Mouse (Mus musculus) liver, embryonic 13.5 days (tissue): ENCODE results near the gene Arhgef12. TPM values are rescaled to one million over a fixed set of nuclear protein-coding genes. Genes with fewer than 3 reads are reported as not detected.
"Not testable (repeated sequence)": the region's sequence is repeated elsewhere in the genome, so short reads cannot be mapped to it uniquely, and the experiment has no call there.

Source experiments
- ATAC-seq: fragments of 200-750 bp; cut with Nextera tagmentation; 2 replicates; pipeline ENCODE4 v1.8.0; 2017; ENCODE audit warnings: low read depth, mild to moderate bottlenecking, moderate number of reproducible peaks, moderate library complexity
- DNase-seq: peaks from one replicate; pipeline ENCODE4 v3.0.0; 2022
- H3K27ac ChIP-seq: fragments of 300-500 bp; sonication (generic); 2 replicates; pipeline ENCODE4 v1.5.1; 2015; ENCODE audit warnings: moderate library complexity, mild to moderate bottlenecking, inconsistent platforms
- H3K27me3 ChIP-seq: fragments of 300-500 bp; sonication (generic); 2 replicates; pipeline ENCODE4 v1.6.1; 2015; ENCODE audit warnings: mild to moderate bottlenecking, inconsistent platforms
- H3K36me3 ChIP-seq: fragments of 300-500 bp; sonication (generic); 2 replicates; pipeline ENCODE4 v1.6.1; 2015; ENCODE audit warnings: mild to moderate bottlenecking, inconsistent platforms
- H3K4me1 ChIP-seq: fragments of 300-500 bp; sonication (generic); replicated peaks from 2 replicates; pipeline ENCODE4 v1.6.1; 2015; ENCODE audit warnings: inconsistent platforms
- H3K4me2 ChIP-seq: fragments of 300-500 bp; sonication (generic); 2 replicates; pipeline ENCODE4 v1.6.1; 2015; ENCODE audit warnings: inconsistent platforms, mild to moderate bottlenecking, moderate library complexity
- H3K4me3 ChIP-seq: fragments of 300-500 bp; sonication (generic); replicated peaks from 2 replicates; pipeline ENCODE4 v1.5.1; 2015; ENCODE audit warnings: mild to moderate bottlenecking, inconsistent platforms
- H3K9ac ChIP-seq: fragments of 300-500 bp; sonication (generic); 2 replicates; pipeline ENCODE4 v1.6.1; 2015; ENCODE audit warnings: mild to moderate bottlenecking, inconsistent platforms
- H3K9me3 ChIP-seq: fragments of 300-500 bp; sonication (generic); replicated peaks from 2 replicates; pipeline ENCODE4 v1.6.1; 2016; ENCODE audit warnings: inconsistent platforms
- WGBS: fragments of 180-500 bp; shearing (Covaris S2); methylation state at CpG from one replicate; pipeline ENCODE4 v1.1.7; 2015; ENCODE audit not compliant: insufficient replicate concordance; 5-methylcytosine and 5-hydroxymethylcytosine counted together
- polyA plus RNA-seq: library from polyadenylated mRNA; unstranded; fragments of >200 nt; fragmentation: Nextera tagmentation; extraction: Ambion mirVana; gene quantifications from 2 replicates; pipeline ENCODE4 v1.2.1, GENCODE M21; 2015

Gene Arhgef12
- polyA plus RNA-seq, 1 experiment from 2014 or later, result 4.3 TPM

- 77% methylated on average over 6 of the region's 6 CpGs for WGBS
Measured at GRCm38 (mm10) chr9:42997526-42997925, 109.5 kb downstream of the Arhgef12 start.

GRCm38 (mm10) chr9:42995298-42995697, 111.7 kb downstream of the Arhgef12 start:
- Histone ChIP-seq H3K9me3 (no peaks in the 10 kb centered on the region), H3K4me3 (no peak overlapping the region), H3K4me1 (peaks cover 3% of the 10 kb centered on the region; the same call in 1 of the 2 replicates), H3K27ac (no peak overlapping the region), H3K9ac (no peak overlapping the region), H3K27me3 (no peaks in the 10 kb centered on the region), H3K4me2 (no peak overlapping the region), H3K36me3 (peaks cover 84% of the 10 kb centered on the region)
- DNase-seq, result no peak
- no peak for ATAC-seq
- WGBS, result 78% methylated on average over 11 of the region's 11 CpGs

More at GRCm38 (mm10) chr9:42997526-42997925, 109.5 kb downstream of the Arhgef12 start:
- no peaks in the 10 kb centered on the region for H3K9me3 ChIP-seq
- no peak overlapping the region for H3K4me2 ChIP-seq
- no peak for DNase-seq
- H3K36me3 ChIP-seq, result peaks cover 88% of the 10 kb centered on the region
- H3K27me3 ChIP-seq, result no peaks in the 10 kb centered on the region
- H3K9ac ChIP-seq, result no peak overlapping the region
- H3K4me3 ChIP-seq, result no peak overlapping the region
- ATAC-seq, result no peak
- no peak overlapping the region for H3K27ac ChIP-seq
- H3K4me1 ChIP-seq, result peaks cover 3% of the 10 kb centered on the region; the same call in 1 of the 2 replicates

GRCm38 (mm10) chr9:42994708-42995107, 112.3 kb downstream of the Arhgef12 start:
- no peak overlapping the region for H3K4me2 ChIP-seq
- H3K4me1 ChIP-seq, result peaks cover 3% of the 10 kb centered on the region; the same call in 1 of the 2 replicates
- H3K9me3 ChIP-seq, result no peaks in the 10 kb centered on the region
- H3K27me3 ChIP-seq, result no peaks in the 10 kb centered on the region
- no peak overlapping the region for H3K9ac ChIP-seq
- 66% methylated on average over 4 of the region's 4 CpGs for WGBS
- H3K4me3 ChIP-seq, result no peak overlapping the region
- ATAC-seq (no peak), DNase-seq (no peak)
- H3K36me3 ChIP-seq, result peaks cover 83% of the 10 kb centered on the region
- no peak overlapping the region for H3K27ac ChIP-seq

GRCm38 (mm10) chr9:42993659-42994058, 113.4 kb downstream of the Arhgef12 start:
- Histone ChIP-seq H3K9me3 (no peaks in the 10 kb centered on the region), H3K27me3 (no peaks in the 10 kb centered on the region), H3K4me1 (peaks cover 3% of the 10 kb centered on the region; the same call in 1 of the 2 replicates), H3K27ac (no peak overlapping the region), H3K9ac (no peak overlapping the region), H3K4me3 (no peak overlapping the region), H3K4me2 (no peak overlapping the region), H3K36me3 (peaks cover 79% of the 10 kb centered on the region)
- 59% methylated on average over 4 of the region's 4 CpGs for WGBS
- no peak for DNase-seq
- ATAC-seq, result no peak

GRCm38 (mm10) chr9:42987988-42988387, 119.1 kb downstream of the Arhgef12 start:
- 85% methylated on average over 4 of the region's 4 CpGs for WGBS
- no peak for ATAC-seq
- peaks cover 76% of the 10 kb centered on the region for H3K36me3 ChIP-seq
- DNase-seq, result no peak
- H3K27me3 ChIP-seq, result no peaks in the 10 kb centered on the region
- H3K4me3 ChIP-seq, result no peak overlapping the region
- no peaks in the 10 kb centered on the region for H3K4me1 ChIP-seq
- no peak overlapping the region for H3K27ac ChIP-seq
- H3K4me2 ChIP-seq, result no peak overlapping the region
- H3K9ac ChIP-seq, result no peak overlapping the region
- no peaks in the 10 kb centered on the region for H3K9me3 ChIP-seq

GRCm38 (mm10) chr9:42968894-42969521, 138.0 kb downstream of the Arhgef12 start:
- Histone ChIP-seq H3K4me3 (no peak overlapping the region), H3K4me2 (no peak overlapping the region), H3K9ac (no peak overlapping the region), H3K27me3 (no peaks in the 10 kb centered on the region), H3K4me1 (no peaks in the 10 kb centered on the region), H3K9me3 (no peaks in the 10 kb centered on the region), H3K27ac (no peak overlapping the region), H3K36me3 (peaks cover 70% of the 10 kb centered on the region)
- ATAC-seq (no peak), DNase-seq (no peak)
- WGBS, result 63% methylated on average over 11 of the region's 11 CpGs

- ATAC-seq (no peak), DNase-seq (no peak)
- Histone ChIP-seq H3K4me2 (no peak overlapping the region), H3K27me3 (no peaks in the 10 kb centered on the region), H3K4me1 (no peaks in the 10 kb centered on the region), H3K4me3 (no peak overlapping the region), H3K9me3 (no peaks in the 10 kb centered on the region), H3K36me3 (peaks cover 60% of the 10 kb centered on the region), H3K27ac (no peak overlapping the region), H3K9ac (no peak overlapping the region)
- 84% methylated on average over 9 of the region's 9 CpGs for WGBS
Measured at GRCm38 (mm10) chr9:42967731-42968130, 139.3 kb downstream of the Arhgef12 start.

- H3K9me3 ChIP-seq, H3K27me3 ChIP-seq, H3K9ac ChIP-seq, H3K4me2 ChIP-seq, ATAC-seq, DNase-seq, H3K27ac ChIP-seq, H3K4me3 ChIP-seq, H3K4me1 ChIP-seq: not testable (repeated sequence)
- H3K36me3 ChIP-seq, result peaks cover 32% of the 10 kb centered on the region
- WGBS, result 69% methylated on average over 3 of the region's 3 CpGs
Measured at GRCm38 (mm10) chr9:42964809-42965208, 142.2 kb downstream of the Arhgef12 start.

GRCm38 (mm10) chr9:42964366-42964765, 142.7 kb downstream of the Arhgef12 start:
- Histone ChIP-seq H3K36me3 (peaks cover 28% of the 10 kb centered on the region), H3K4me3 (no peak overlapping the region), H3K4me1 (no peaks in the 10 kb centered on the region), H3K9ac (no peak overlapping the region), H3K27me3 (no peaks in the 10 kb centered on the region), H3K9me3 (no peaks in the 10 kb centered on the region), H3K27ac (no peak overlapping the region), H3K4me2 (no peak overlapping the region)
- no peak for ATAC-seq
- WGBS, result 83% methylated on average over 12 of the region's 12 CpGs
- DNase-seq, result no peak

GRCm38 (mm10) chr9:42962506-42962905, 144.5 kb downstream of the Arhgef12 start:
- H3K36me3 ChIP-seq, result peaks cover 13% of the 10 kb centered on the region
- no peaks in the 10 kb centered on the region for H3K4me1 ChIP-seq
- WGBS, result 84% methylated on average over 6 of the region's 6 CpGs
- DNase-seq, result no peak
- ATAC-seq, result no peak
- H3K4me2 ChIP-seq, result no peak overlapping the region
- no peak overlapping the region for H3K27ac ChIP-seq
- H3K27me3 ChIP-seq, result no peaks in the 10 kb centered on the region
- H3K9ac ChIP-seq, result no peak overlapping the region
- H3K9me3 ChIP-seq, result no peaks in the 10 kb centered on the region
- no peak overlapping the region for H3K4me3 ChIP-seq

- Histone ChIP-seq H3K9ac (no peak overlapping the region), H3K4me1 (no peaks in the 10 kb centered on the region), H3K4me2 (no peak overlapping the region), H3K27me3 (no peaks in the 10 kb centered on the region), H3K36me3 (no peaks in the 10 kb centered on the region), H3K27ac (no peak overlapping the region), H3K4me3 (no peak overlapping the region), H3K9me3 (no peaks in the 10 kb centered on the region)
- DNase-seq (no peak), ATAC-seq (no peak)
- WGBS, result 65% methylated on average over 7 of the region's 7 CpGs
Measured at GRCm38 (mm10) chr9:42958401-42958800, 148.6 kb downstream of the Arhgef12 start.

- Histone ChIP-seq H3K4me3 (no peak overlapping the region), H3K4me1 (no peaks in the 10 kb centered on the region), H3K27ac (no peak overlapping the region), H3K27me3 (peaks cover 44% of the 10 kb centered on the region), H3K9ac (no peak overlapping the region), H3K9me3 (no peaks in the 10 kb centered on the region), H3K4me2 (no peak overlapping the region), H3K36me3 (no peaks in the 10 kb centered on the region)
- no peak for ATAC-seq
- 27% methylated on average over 1 of the region's 1 CpGs for WGBS
- DNase-seq, result no peak
Measured at GRCm38 (mm10) chr9:42948381-42948780, 158.7 kb downstream of the Arhgef12 start.
